Mouse (Mus musculus) intestine, postnatal 0 days (tissue): ENCODE data around the gene Prps2. TPM values are rescaled to one million over a fixed set of nuclear protein-coding genes. Genes with fewer than 3 reads are reported as not detected.

Experiments
- ATAC-seq: fragments of 200-750 bp; cut with Nextera tagmentation; 2 replicates; pipeline ENCODE4 v1.8.0; 2017; ENCODE audit warnings: mild to moderate bottlenecking, moderate TSS enrichment, moderate library complexity
- H3K27ac ChIP-seq: fragments of 300-500 bp; sonication (generic); 2 replicates; pipeline ENCODE4 v1.5.1; 2014; ENCODE audit warnings: mild to moderate bottlenecking, low read depth, low read length, moderate library complexity
- H3K27me3 ChIP-seq: fragments of 300-500 bp; sonication (generic); replicated peaks from 2 replicates; pipeline ENCODE4 v1.6.1; 2014; ENCODE audit warnings: low read length, mixed read lengths; ENCODE audit not compliant: control insufficient read depth, insufficient read depth
- H3K36me3 ChIP-seq: fragments of 300-500 bp; sonication (generic); 2 replicates; pipeline ENCODE4 v1.6.1; 2014; ENCODE audit warnings: mild to moderate bottlenecking, moderate library complexity; ENCODE audit not compliant: control insufficient read depth, insufficient read depth
- H3K4me1 ChIP-seq: fragments of 300-500 bp; sonication (generic); replicated peaks from 2 replicates; pipeline ENCODE4 v1.6.1; 2014; ENCODE audit warnings: antibody characterized with exemption, low read length, mixed read lengths; ENCODE audit not compliant: control insufficient read depth, insufficient read depth
- H3K4me2 ChIP-seq: fragments of 300-500 bp; sonication (generic); replicated peaks from 2 replicates; pipeline ENCODE4 v1.6.1; 2014; ENCODE audit warnings: low read depth, mild to moderate bottlenecking, moderate library complexity
- H3K4me3 ChIP-seq: fragments of 300-500 bp; sonication (generic); 2 replicates; pipeline ENCODE4 v1.5.1; 2014; ENCODE audit warnings: low read depth, low read length
- H3K9ac ChIP-seq: fragments of 300-500 bp; sonication (generic); 2 replicates; pipeline ENCODE4 v1.6.1; 2014; ENCODE audit warnings: mild to moderate bottlenecking, low read depth, low read length
- H3K9me3 ChIP-seq: fragments of 300-500 bp; sonication (generic); 2 replicates; pipeline ENCODE4 v1.6.1; 2016; ENCODE audit warnings: mixed run types; ENCODE audit not compliant: control insufficient read depth
- CTCF ChIP-seq: sonication (generic); IDR thresholded peaks from 2 replicates; pipeline ENCODE4 v1.5.1; 2016; ENCODE audit warnings: low read depth, mild to moderate bottlenecking, control low read depth, antibody characterized with exemption, moderate library complexity
- WGBS: fragments of 180-500 bp; shearing (Covaris S2); extraction: QIAGEN DNeasy Blood & Tissue Kit; methylation state at CpG from one replicate; pipeline ENCODE4 v1.1.7; 2014; 5-methylcytosine and 5-hydroxymethylcytosine counted together
- polyA plus RNA-seq: library from polyadenylated mRNA; unstranded; fragments of >200 nt; fragmentation: Nextera tagmentation; extraction: Ambion mirVana; gene quantifications from 2 replicates; pipeline ENCODE4 v1.2.1, GENCODE M21; 2015

Gene Prps2
- polyA plus RNA-seq: 10.1 and 10.2 TPM in 2 replicates

- Histone ChIP-seq H3K4me3 (peak within 1 kb of the TSS; percentile 54), H3K9ac (peak within 1 kb of the TSS; percentile 40), H3K4me1 (no peaks in the 10 kb centered on the region), H3K4me2 (peak within 1 kb of the TSS; percentile 78), H3K27me3 (no peaks in the 10 kb centered on the region; the same call in 1 of the 2 replicates), H3K36me3 (no peaks in the 10 kb centered on the region), H3K27ac (peak within 1 kb of the TSS; percentile 21; the same call in 1 of the 2 replicates), H3K9me3 (no peaks in the 10 kb centered on the region)
- peak; percentile 86 for ATAC-seq
- TF ChIP-seq CTCF: no peak
- 27% methylated on average over 45 of the region's 47 CpGs for WGBS
Observed at GRCm38 (mm10) chrX:167382047-167382853, at the start of gene Prps2. TSS of gene Prps2 (minus strand) at chrX:167382749.

GRCm38 (mm10) chrX:167417654-167418053 is 35.1 kb upstream of the Prps2 start:
- Histone ChIP-seq H3K9ac (no peak overlapping the region), H3K36me3 (no peaks in the 10 kb centered on the region), H3K9me3 (no peaks in the 10 kb centered on the region), H3K4me2 (no peak overlapping the region), H3K4me1 (no peaks in the 10 kb centered on the region), H3K27me3 (no peaks in the 10 kb centered on the region), H3K4me3 (no peak overlapping the region), H3K27ac (no peak overlapping the region)
- WGBS: 29% methylated on average over 1 of the region's 1 CpGs
- peak; percentile 51; the same call in 1 of the 2 replicates for ATAC-seq
- no peak for TF ChIP-seq CTCF

GRCm38 (mm10) chrX:167394940-167395339 is 12.4 kb upstream of the Prps2 start:
- Histone ChIP-seq H3K36me3 (no peaks in the 10 kb centered on the region), H3K4me2 (no peak overlapping the region), H3K4me3 (no peak overlapping the region), H3K9me3 (no peaks in the 10 kb centered on the region), H3K4me1 (no peaks in the 10 kb centered on the region), H3K9ac (no peak overlapping the region), H3K27me3 (no peaks in the 10 kb centered on the region), H3K27ac (no peak overlapping the region)
- no peak for ATAC-seq
- no peak for TF ChIP-seq CTCF
- 33% methylated on average over 3 of the region's 3 CpGs for WGBS

- no peak for TF ChIP-seq CTCF
- Histone ChIP-seq H3K27me3 (peaks cover 3% of the 10 kb centered on the region; the same call in 1 of the 2 replicates), H3K36me3 (no peaks in the 10 kb centered on the region), H3K9me3 (no peaks in the 10 kb centered on the region), H3K9ac (no peak overlapping the region), H3K27ac (no peak overlapping the region), H3K4me2 (no peak overlapping the region), H3K4me3 (no peak overlapping the region), H3K4me1 (no peaks in the 10 kb centered on the region)
- WGBS: 30% methylated on average over 1 of the region's 1 CpGs
- no peak for ATAC-seq
Observed at GRCm38 (mm10) chrX:167386647-167387046, 4.1 kb upstream of the Prps2 start.

- 39% methylated on average over 7 of the region's 7 CpGs for WGBS
- ATAC-seq: peak; percentile 85
- Histone ChIP-seq H3K9me3 (no peaks in the 10 kb centered on the region), H3K4me3 (peak overlapping the region; percentile 54), H3K27me3 (peaks cover under 1% of the 10 kb centered on the region; the same call in 1 of the 2 replicates), H3K4me1 (no peaks in the 10 kb centered on the region), H3K27ac (no peak overlapping the region), H3K9ac (no peak overlapping the region), H3K36me3 (no peaks in the 10 kb centered on the region), H3K4me2 (peak overlapping the region; percentile 78)
- TF ChIP-seq CTCF: no peak
Observed at GRCm38 (mm10) chrX:167382854-167383186, 271 bp upstream of the Prps2 start.

- Histone ChIP-seq H3K9ac (peak overlapping the region; percentile 40), H3K4me1 (no peaks in the 10 kb centered on the region), H3K27ac (no peak overlapping the region), H3K4me3 (peak overlapping the region; percentile 54), H3K36me3 (no peaks in the 10 kb centered on the region), H3K4me2 (peak overlapping the region; percentile 78), H3K27me3 (no peaks in the 10 kb centered on the region; the same call in 1 of the 2 replicates), H3K9me3 (no peaks in the 10 kb centered on the region)
- ATAC-seq: peak; percentile 28; the same call in 1 of the 2 replicates
- TF ChIP-seq CTCF: no peak
- WGBS: 24% methylated on average over 18 of the region's 18 CpGs
Observed at GRCm38 (mm10) chrX:167381583-167382046, 934 bp downstream of the Prps2 start.
